Mouse (Mus musculus): ENCODE results near the gene Erc1. TPM values are rescaled to one million over a fixed set of nuclear protein-coding genes. Genes with fewer than 3 reads are reported as not detected.

Erc1 gene
- polyA plus RNA-seq, 1 experiment from 2014 or later: 27.2 TPM

- no peak overlapping the region for H3K4me3 ChIP-seq
- H3K27ac ChIP-seq: no peak overlapping the region
- WGBS: 91% methylated on average over 4 of the region's 4 CpGs
- H3K9me3 ChIP-seq: no peaks in the 10 kb centered on the region
- ATAC-seq (ENCODE audit: low FRiP score, low read depth): no peak
- no peak overlapping the region for H3K4me2 ChIP-seq (replicated peaks)
- H3K36me3 ChIP-seq: peaks cover 27% of the 10 kb centered on the region
- no peaks in the 10 kb centered on the region for H3K27me3 ChIP-seq
- H3K4me1 ChIP-seq: peaks cover 10% of the 10 kb centered on the region; the same call in 1 of the 2 replicates
- no peak overlapping the region for H3K9ac ChIP-seq
Observed at GRCm38 (mm10) chr6:119738638-119739375, 109.2 kb downstream of the Erc1 start.

DNA sequence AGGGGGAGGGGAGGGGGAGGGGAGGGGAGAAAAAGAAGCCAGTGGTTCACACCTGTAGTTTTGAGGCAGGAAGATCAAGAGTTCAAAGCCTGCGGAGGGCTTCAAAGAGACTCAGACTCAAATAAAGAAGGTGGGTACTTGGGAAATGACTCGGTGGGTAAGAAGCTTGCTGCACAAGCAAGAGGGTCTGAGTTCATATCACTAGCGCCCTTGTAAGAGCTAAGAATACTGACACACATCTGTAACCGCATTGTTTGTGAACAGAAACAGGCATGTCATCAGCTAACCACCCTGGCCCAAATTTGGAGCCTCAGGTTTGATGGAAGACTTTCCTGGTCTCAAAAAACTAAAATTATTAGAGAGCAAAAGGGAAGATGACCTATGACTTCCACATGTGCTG is 110.3 kb downstream of the Erc1 start:
- H3K9ac ChIP-seq: no peak overlapping the region
- H3K27me3 ChIP-seq: no peaks in the 10 kb centered on the region
- no peaks in the 10 kb centered on the region for H3K9me3 ChIP-seq
- no peak overlapping the region for H3K4me3 ChIP-seq
- H3K27ac ChIP-seq: no peak overlapping the region
- no peak overlapping the region for H3K4me2 ChIP-seq (replicated peaks)
- ATAC-seq (ENCODE audit: low FRiP score, low read depth): no peak
- 95% methylated on average over 4 of the region's 4 CpGs for WGBS
- H3K4me1 ChIP-seq: peaks cover 10% of the 10 kb centered on the region; the same call in 1 of the 2 replicates
- peaks cover 18% of the 10 kb centered on the region for H3K36me3 ChIP-seq

GRCm38 (mm10) chr6:119735937-119736336 is 112.0 kb downstream of the Erc1 start:
- H3K27ac ChIP-seq: no peak overlapping the region
- WGBS: 76% methylated on average over 2 of the region's 2 CpGs
- no peak overlapping the region for H3K4me2 ChIP-seq (replicated peaks)
- no peak overlapping the region for H3K9ac ChIP-seq
- H3K4me1 ChIP-seq: peaks cover 10% of the 10 kb centered on the region; the same call in 1 of the 2 replicates
- H3K4me3 ChIP-seq: no peak overlapping the region
- no peak for ATAC-seq (ENCODE audit: low FRiP score, low read depth)
- H3K27me3 ChIP-seq: no peaks in the 10 kb centered on the region
- no peaks in the 10 kb centered on the region for H3K9me3 ChIP-seq
- peaks cover 8% of the 10 kb centered on the region; the same call in 1 of the 2 replicates for H3K36me3 ChIP-seq

DNA sequence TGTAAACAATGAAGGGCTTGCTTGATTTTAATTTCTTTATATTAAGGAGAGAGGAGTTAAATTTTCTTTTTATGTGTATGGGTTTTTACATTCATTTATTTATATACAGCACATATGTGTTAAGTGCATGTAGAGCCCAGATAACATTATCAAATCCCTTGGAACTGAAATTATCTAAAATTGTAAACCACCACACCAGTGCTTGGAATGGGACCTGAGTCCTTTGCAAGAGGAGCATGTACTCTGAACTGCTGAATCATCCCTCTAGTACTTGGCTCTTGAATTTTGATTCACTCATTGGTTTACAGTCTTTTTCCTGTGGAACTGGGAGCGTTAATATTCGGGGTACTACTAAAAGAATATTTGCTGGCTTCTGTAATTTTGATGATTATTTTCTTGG is 116.8 kb downstream of the Erc1 start:
- no peak for ATAC-seq (ENCODE audit: low FRiP score, low read depth)
- 91% methylated on average over 2 of the region's 2 CpGs for WGBS
- no peak overlapping the region for H3K27ac ChIP-seq

GRCm38 (mm10) chr6:119715234-119715633 is 132.7 kb downstream of the Erc1 start:
- H3K4me3 ChIP-seq: no peak overlapping the region

More for the DNA sequence above, 116.8 kb downstream of the Erc1 start:
- Histone ChIP-seq H3K9ac (no peak overlapping the region), H3K9me3 (no peaks in the 10 kb centered on the region), H3K4me2 (replicated peaks) (no peak overlapping the region), H3K4me3 (no peak overlapping the region), H3K36me3 (peaks cover 8% of the 10 kb centered on the region), H3K4me1 (peaks cover 9% of the 10 kb centered on the region; the same call in 1 of the 2 replicates), H3K27me3 (no peaks in the 10 kb centered on the region)

DNA sequence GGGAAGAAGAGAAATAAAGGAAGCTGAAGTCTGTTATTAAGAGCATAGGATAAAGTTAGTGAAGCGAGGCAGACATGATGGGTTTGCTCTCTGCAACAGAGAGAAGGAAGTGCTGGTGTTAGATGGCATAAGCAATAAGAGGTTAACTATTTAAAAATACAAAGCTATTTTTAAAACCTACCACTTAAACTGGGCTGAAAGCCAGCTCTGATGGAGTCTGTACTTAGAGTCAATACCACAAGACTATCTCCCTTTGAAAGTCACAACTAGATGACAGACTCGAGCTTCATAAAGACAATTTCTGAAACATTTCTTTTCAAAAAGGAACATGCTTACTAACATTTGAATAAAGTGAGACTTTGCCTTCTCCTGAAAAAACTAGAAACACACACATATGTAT is 134.0 kb downstream of the Erc1 start:
- Histone ChIP-seq H3K27ac (no peak overlapping the region), H3K9me3 (no peaks in the 10 kb centered on the region), H3K27me3 (no peaks in the 10 kb centered on the region), H3K36me3 (peaks cover 24% of the 10 kb centered on the region), H3K9ac (no peak overlapping the region), H3K4me3 (no peak overlapping the region), H3K4me2 (replicated peaks) (no peak overlapping the region), H3K4me1 (no peaks in the 10 kb centered on the region)
- ATAC-seq (ENCODE audit: low FRiP score, low read depth): no peak
- 83% methylated on average over 2 of the region's 2 CpGs for WGBS

More at GRCm38 (mm10) chr6:119715234-119715633, 132.7 kb downstream of the Erc1 start:
- H3K27me3 ChIP-seq: no peaks in the 10 kb centered on the region
- no peaks in the 10 kb centered on the region for H3K9me3 ChIP-seq
- H3K9ac ChIP-seq: no peak overlapping the region
- peaks cover 32% of the 10 kb centered on the region for H3K36me3 ChIP-seq
- no peaks in the 10 kb centered on the region for H3K4me1 ChIP-seq
- H3K4me2 ChIP-seq (replicated peaks): no peak overlapping the region
- 98% methylated on average over 2 of the region's 2 CpGs for WGBS
- no peak overlapping the region for H3K27ac ChIP-seq
- ATAC-seq (ENCODE audit: low FRiP score, low read depth): no peak

DNA sequence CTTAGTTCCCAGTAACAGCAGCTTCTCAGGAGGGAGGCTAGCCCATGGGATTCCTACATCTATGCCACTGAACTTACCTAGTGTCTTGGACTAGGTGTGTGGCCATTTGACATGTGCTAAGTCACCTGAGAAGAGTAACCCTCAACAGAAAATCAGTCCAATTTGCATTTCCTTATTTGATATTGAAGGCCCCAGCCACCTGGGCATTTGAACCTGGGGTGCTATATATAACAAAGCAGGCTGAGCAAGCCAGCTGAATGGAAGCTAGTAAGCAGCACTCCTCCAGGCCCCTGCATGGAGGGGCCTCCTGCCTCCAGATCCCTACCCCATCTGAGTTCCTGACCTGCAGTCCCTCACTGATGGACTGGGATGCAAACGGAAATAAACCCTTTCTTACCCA is 135.5 kb downstream of the Erc1 start:
- H3K27me3 ChIP-seq: no peaks in the 10 kb centered on the region
- ATAC-seq (ENCODE audit: low FRiP score, low read depth): no peak
- 75% methylated on average over 1 of the region's 1 CpGs for WGBS

DNA sequence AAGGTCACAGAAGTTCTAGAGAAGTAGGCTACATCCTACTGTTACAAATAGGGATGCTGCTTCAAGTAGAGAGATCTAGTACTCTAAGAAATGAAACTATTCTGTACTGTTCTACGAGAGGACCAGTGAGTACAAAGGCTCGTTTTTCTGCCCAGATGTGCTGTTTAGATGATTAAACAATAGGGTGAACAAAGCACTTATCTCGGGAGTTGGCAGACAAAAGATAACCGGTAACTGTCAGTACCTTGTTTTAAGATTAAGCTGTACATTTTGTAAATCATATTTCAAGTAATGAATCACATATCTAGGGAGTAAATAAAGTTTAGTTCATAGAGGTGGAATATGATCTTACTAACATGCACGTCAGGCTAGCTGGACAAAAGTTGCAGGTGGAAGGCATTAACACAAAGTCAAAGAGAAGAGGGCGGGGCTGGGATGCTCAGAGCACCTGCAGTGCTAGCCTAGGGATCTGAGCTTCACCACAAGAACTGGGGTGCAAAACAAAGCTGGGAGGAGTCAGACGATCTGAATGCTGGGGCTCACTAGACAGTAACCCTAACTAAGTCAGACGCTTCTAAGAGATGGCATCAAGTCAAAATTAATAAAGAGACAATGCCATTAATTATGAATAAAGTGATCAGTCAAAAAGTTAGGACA is 136.2 kb downstream of the Erc1 start:
- Histone ChIP-seq H3K9ac (no peak overlapping the region), H3K4me1 (no peaks in the 10 kb centered on the region), H3K4me3 (no peak overlapping the region), H3K27me3 (no peaks in the 10 kb centered on the region), H3K9me3 (no peaks in the 10 kb centered on the region), H3K4me2 (replicated peaks) (no peak overlapping the region), H3K27ac (no peak overlapping the region), H3K36me3 (peaks cover 14% of the 10 kb centered on the region)
- no peak for ATAC-seq (ENCODE audit: low FRiP score, low read depth)
- 73% methylated on average over 8 of the region's 8 CpGs for WGBS

More for the DNA sequence above, 135.5 kb downstream of the Erc1 start:
- H3K27ac ChIP-seq: no peak overlapping the region
- no peaks in the 10 kb centered on the region for H3K9me3 ChIP-seq
- no peak overlapping the region for H3K4me3 ChIP-seq
- H3K9ac ChIP-seq: no peak overlapping the region
- peaks cover 13% of the 10 kb centered on the region for H3K36me3 ChIP-seq
- no peak overlapping the region for H3K4me2 ChIP-seq (replicated peaks)
- H3K4me1 ChIP-seq: no peaks in the 10 kb centered on the region

DNA sequence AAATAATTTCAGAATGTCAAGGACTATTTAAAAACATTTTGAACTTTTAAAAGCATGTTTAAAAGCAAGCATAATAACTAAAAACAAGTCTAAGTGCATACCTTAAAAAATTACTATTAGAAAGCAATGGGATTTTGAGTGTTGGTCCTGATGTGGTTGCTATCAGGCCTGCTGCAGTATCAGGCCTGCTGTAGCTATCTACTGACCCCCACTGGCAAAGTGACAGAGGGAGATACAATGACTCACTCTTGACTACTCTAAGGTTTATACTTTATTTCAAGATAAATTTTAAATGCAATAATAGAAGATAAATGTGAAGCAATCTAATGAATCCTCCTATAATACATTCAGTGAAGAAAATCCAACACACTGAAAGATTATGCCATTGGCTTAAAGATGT is 138.4 kb downstream of the Erc1 start:
- H3K9me3 ChIP-seq: no peaks in the 10 kb centered on the region
- H3K27ac ChIP-seq: no peak overlapping the region
- ATAC-seq (ENCODE audit: low FRiP score, low read depth): no peak
- peaks cover 17% of the 10 kb centered on the region for H3K36me3 ChIP-seq
- H3K9ac ChIP-seq: no peak overlapping the region
- no peaks in the 10 kb centered on the region for H3K4me1 ChIP-seq
- H3K27me3 ChIP-seq: no peaks in the 10 kb centered on the region
- H3K4me2 ChIP-seq (replicated peaks): no peak overlapping the region
- H3K4me3 ChIP-seq: no peak overlapping the region

- Histone ChIP-seq H3K36me3 (peaks cover 9% of the 10 kb centered on the region), H3K27ac (no peak overlapping the region), H3K4me2 (replicated peaks) (no peak overlapping the region), H3K9ac (no peak overlapping the region), H3K4me1 (no peaks in the 10 kb centered on the region), H3K4me3 (no peak overlapping the region), H3K27me3 (no peaks in the 10 kb centered on the region), H3K9me3 (no peaks in the 10 kb centered on the region)
- 85% methylated on average over 5 of the region's 5 CpGs for WGBS
- ATAC-seq (ENCODE audit: low FRiP score, low read depth): no peak
Observed at GRCm38 (mm10) chr6:119707911-119708310, 140.1 kb downstream of the Erc1 start.

- 75% methylated on average over 2 of the region's 2 CpGs for WGBS
- no peaks in the 10 kb centered on the region for H3K4me1 ChIP-seq
- no peak for ATAC-seq (ENCODE audit: low FRiP score, low read depth)
Observed at GRCm38 (mm10) chr6:119704899-119705298, 143.1 kb downstream of the Erc1 start.

GRCm38 (mm10) chr6:119692754-119693153 is 155.2 kb downstream of the Erc1 start:
- WGBS: 86% methylated on average over 5 of the region's 5 CpGs
- no peak overlapping the region for H3K27ac ChIP-seq
- no peaks in the 10 kb centered on the region for H3K9me3 ChIP-seq
- H3K36me3 ChIP-seq: peaks cover 20% of the 10 kb centered on the region
- no peaks in the 10 kb centered on the region for H3K27me3 ChIP-seq
- H3K4me3 ChIP-seq: no peak overlapping the region
- no peak for ATAC-seq (ENCODE audit: low FRiP score, low read depth)
- H3K4me1 ChIP-seq: peaks cover 2% of the 10 kb centered on the region; the same call in 1 of the 2 replicates
- H3K9ac ChIP-seq: no peak overlapping the region
- no peak overlapping the region for H3K4me2 ChIP-seq (replicated peaks)

More at GRCm38 (mm10) chr6:119704899-119705298, 143.1 kb downstream of the Erc1 start:
- Histone ChIP-seq H3K9ac (no peak overlapping the region), H3K36me3 (peaks cover 4% of the 10 kb centered on the region; the same call in 1 of the 2 replicates), H3K27me3 (no peaks in the 10 kb centered on the region), H3K4me3 (no peak overlapping the region), H3K9me3 (no peaks in the 10 kb centered on the region), H3K4me2 (replicated peaks) (no peak overlapping the region), H3K27ac (no peak overlapping the region)
